Mouse (Mus musculus) mesoderm, embryonic 11.5 days (tissue): ENCODE measurements around the gene Fbxw18.
A peak's percentile ranks its signal among the peaks of the same experiment; 100 is the strongest.
"Not testable (repeated sequence)": the region's sequence is repeated elsewhere in the genome, so short reads cannot be mapped to it uniquely, and the experiment has no call there.

ENCODE experiments used
- DNase-seq: peaks from one replicate; pipeline ENCODE4 v3.0.0-alpha.2; 2012; ENCODE audit warnings: low read depth, low spot score

Gene Fbxw18

GRCm38 (mm10) chr9:109702600-109702999, at the start of gene Fbxw18:
Fbxw18 (minus strand) TSS chr9:109702700.
- DNase-seq = not testable (repeated sequence)

- not testable (repeated sequence) for DNase-seq
Measured at GRCm38 (mm10) chr9:109745989-109746388, 43.5 kb upstream of the Fbxw18 start, which contains the start of gene Fbxw26. Fbxw26 (minus strand) TSS chr9:109746089.

GRCm38 (mm10) chr9:109685299-109685698, 17.2 kb downstream of the Fbxw18 start:
- DNase-seq = peak; percentile 14

GRCm38 (mm10) chr9:109664552-109664951, 37.9 kb downstream of the Fbxw18 start, which contains the start of gene Fbxw25:
Fbxw25 (minus strand) TSS chr9:109664652.
- not testable (repeated sequence) for DNase-seq
